Mouse (Mus musculus) ES-E14 (cell line): ENCODE results near the gene Sult2a1.
"Not testable (repeated sequence)": the region's sequence is repeated elsewhere in the genome, so short reads cannot be mapped to it uniquely, and the experiment has no call there.

Experiments used
- ZC3H11A ChIP-seq: IDR thresholded peaks from 2 replicates; pipeline ENCODE4 v1.6.1; 2012; ENCODE audit warnings: low read depth, mild to moderate bottlenecking, inconsistent platforms, low read length, borderline replicate concordance
- ZNF384 ChIP-seq: IDR thresholded peaks from 2 replicates; pipeline ENCODE4 v1.6.1; 2012; ENCODE audit warnings: low read depth, low read length, inconsistent platforms

GRCm38 (mm10) chr7:13837309-13837708, at the start of gene Sult2a1:
- TF ChIP-seq ZC3H11A, ZNF384: not testable (repeated sequence)
